Mouse (Mus musculus) hindbrain, embryonic 14.5 days (tissue): Measurements from ENCODE around the gene Wdr63. TPM values are rescaled to one million over a fixed set of nuclear protein-coding genes. Genes with fewer than 3 reads are reported as not detected.
A peak's percentile ranks its signal among the peaks of the same experiment; 100 is the strongest.

Experiments
- ATAC-seq: fragments of 200-750 bp; cut with Nextera tagmentation; 2 replicates; pipeline ENCODE4 v1.8.0; 2017; ENCODE audit warnings: moderate number of reproducible peaks, mild to moderate bottlenecking, moderate TSS enrichment, moderate library complexity; ENCODE audit not compliant: low FRiP score
- DNase-seq: peaks from one replicate; pipeline ENCODE4 v3.0.0-alpha.2; 2015; ENCODE audit warnings: low spot score
- H3K27ac ChIP-seq: fragments of 300-500 bp; sonication (generic); 2 replicates; pipeline ENCODE4 v1.5.1; 2014; ENCODE audit warnings: mild to moderate bottlenecking, moderate library complexity
- H3K27me3 ChIP-seq: fragments of 300-500 bp; sonication (generic); 2 replicates; pipeline ENCODE4 v1.6.1; 2014; ENCODE audit warnings: mild to moderate bottlenecking, low read length, mixed read lengths; ENCODE audit not compliant: control insufficient read depth, insufficient read depth
- H3K36me3 ChIP-seq: fragments of 300-500 bp; sonication (generic); replicated peaks from 2 replicates; pipeline ENCODE4 v1.6.1; 2014; ENCODE audit not compliant: control insufficient read depth, insufficient read depth
- H3K4me1 ChIP-seq: fragments of 300-500 bp; sonication (generic); replicated peaks from 2 replicates; pipeline ENCODE4 v1.6.1; 2014; ENCODE audit warnings: antibody characterized with exemption, low read length, mixed read lengths; ENCODE audit not compliant: control insufficient read depth, insufficient read depth
- H3K4me2 ChIP-seq: fragments of 300-500 bp; sonication (generic); replicated peaks from 2 replicates; pipeline ENCODE4 v1.6.1; 2014; ENCODE audit warnings: mild to moderate bottlenecking, moderate library complexity
- H3K4me3 ChIP-seq: fragments of 300-500 bp; sonication (generic); replicated peaks from 2 replicates; pipeline ENCODE4 v1.5.1; 2014; ENCODE audit warnings: mild to moderate bottlenecking, low read length
- H3K9ac ChIP-seq: fragments of 300-500 bp; sonication (generic); 2 replicates; pipeline ENCODE4 v1.6.1; 2014
- H3K9me3 ChIP-seq: fragments of 300-500 bp; sonication (generic); 2 replicates; pipeline ENCODE4 v1.6.1; 2016; ENCODE audit warnings: low read length; ENCODE audit not compliant: control insufficient read depth
- WGBS: fragments of 180-500 bp; shearing (Covaris S2); extraction: QIAGEN DNeasy Blood & Tissue Kit; methylation state at CpG from one replicate; pipeline ENCODE4 v1.1.7; 2014; 5-methylcytosine and 5-hydroxymethylcytosine counted together
- polyA plus RNA-seq: library from polyadenylated mRNA; unstranded; fragments of >200 nt; fragmentation: Nextera tagmentation; extraction: Ambion mirVana; gene quantifications from 2 replicates; pipeline ENCODE4 v1.2.1, GENCODE M21; 2014

The Wdr63 gene
- polyA plus RNA-seq, 1 experiment from 2014 or later: 2.8 TPM

- WGBS: 92% methylated on average over 5 of the region's 5 CpGs
- H3K4me1 ChIP-seq: peaks cover 19% of the 10 kb centered on the region
- H3K27ac ChIP-seq: no peak overlapping the region
- H3K4me3 ChIP-seq: no peak overlapping the region
- H3K36me3 ChIP-seq: no peaks in the 10 kb centered on the region
- no peak overlapping the region for H3K9ac ChIP-seq
- DNase-seq (no peak), ATAC-seq (no peak)
- H3K27me3 ChIP-seq: no peaks in the 10 kb centered on the region
- H3K4me2 ChIP-seq: no peak overlapping the region
- H3K9me3 ChIP-seq: no peaks in the 10 kb centered on the region
These were observed 58.0 kb downstream of the Wdr63 start for GRCm38 (mm10) chr3:146049951-146050350.

- H3K27me3 ChIP-seq: no peaks in the 10 kb centered on the region
- no peak overlapping the region for H3K9ac ChIP-seq
- H3K9me3 ChIP-seq: no peaks in the 10 kb centered on the region
- 28% methylated on average over 15 of the region's 15 CpGs for WGBS
- H3K4me1 ChIP-seq: peaks cover 16% of the 10 kb centered on the region
- H3K27ac ChIP-seq: no peak overlapping the region
- H3K4me2 ChIP-seq: no peak overlapping the region
- no peaks in the 10 kb centered on the region for H3K36me3 ChIP-seq
- H3K4me3 ChIP-seq: no peak overlapping the region
- DNase-seq: no peak
- no peak for ATAC-seq
These were observed 60.2 kb downstream of the Wdr63 start for GRCm38 (mm10) chr3:146047704-146048207.

GRCm38 (mm10) chr3:146046076-146046475 is 61.9 kb downstream of the Wdr63 start:
- Histone ChIP-seq H3K4me1 (peaks cover 7% of the 10 kb centered on the region; the same call in 1 of the 2 replicates), H3K9me3 (no peaks in the 10 kb centered on the region), H3K27ac (no peak overlapping the region), H3K9ac (no peak overlapping the region), H3K4me2 (no peak overlapping the region), H3K36me3 (no peaks in the 10 kb centered on the region), H3K4me3 (no peak overlapping the region), H3K27me3 (no peaks in the 10 kb centered on the region)
- ATAC-seq (no peak), DNase-seq (no peak)
- WGBS: 84% methylated on average over 11 of the region's 11 CpGs

GRCm38 (mm10) chr3:146044977-146045376 is 63.0 kb downstream of the Wdr63 start:
- Histone ChIP-seq H3K9me3 (no peaks in the 10 kb centered on the region), H3K27ac (no peak overlapping the region), H3K36me3 (no peaks in the 10 kb centered on the region), H3K4me1 (no peaks in the 10 kb centered on the region), H3K4me2 (no peak overlapping the region), H3K27me3 (no peaks in the 10 kb centered on the region), H3K9ac (no peak overlapping the region), H3K4me3 (no peak overlapping the region)
- DNase-seq (no peak), ATAC-seq (no peak)
- 48% methylated on average over 11 of the region's 11 CpGs for WGBS

GRCm38 (mm10) chr3:146041382-146041781 is 66.5 kb downstream of the Wdr63 start:
- 92% methylated on average over 11 of the region's 11 CpGs for WGBS
- no peak for DNase-seq
- no peak for ATAC-seq

GRCm38 (mm10) chr3:146039132-146039903 is 68.6 kb downstream of the Wdr63 start:
- H3K4me1 ChIP-seq: peaks cover 5% of the 10 kb centered on the region; the same call in 1 of the 2 replicates
- 70% methylated on average over 12 of the region's 12 CpGs for WGBS
- no peak overlapping the region for H3K4me2 ChIP-seq
- H3K27me3 ChIP-seq: no peaks in the 10 kb centered on the region
- H3K9ac ChIP-seq: no peak overlapping the region
- no peak for DNase-seq
- no peaks in the 10 kb centered on the region for H3K36me3 ChIP-seq
- ATAC-seq: no peak
- no peak overlapping the region for H3K27ac ChIP-seq
- H3K4me3 ChIP-seq: no peak overlapping the region
- H3K9me3 ChIP-seq: no peaks in the 10 kb centered on the region

More at GRCm38 (mm10) chr3:146041382-146041781, 66.5 kb downstream of the Wdr63 start:
- H3K27me3 ChIP-seq: no peaks in the 10 kb centered on the region
- no peak overlapping the region for H3K9ac ChIP-seq
- no peaks in the 10 kb centered on the region for H3K36me3 ChIP-seq
- H3K4me2 ChIP-seq: no peak overlapping the region
- H3K4me3 ChIP-seq: no peak overlapping the region
- H3K9me3 ChIP-seq: no peaks in the 10 kb centered on the region
- peaks cover 5% of the 10 kb centered on the region; the same call in 1 of the 2 replicates for H3K4me1 ChIP-seq
- no peak overlapping the region for H3K27ac ChIP-seq

GRCm38 (mm10) chr3:146037906-146038305 is 70.0 kb downstream of the Wdr63 start:
- DNase-seq: no peak
- Histone ChIP-seq H3K4me3 (no peak overlapping the region), H3K9me3 (no peaks in the 10 kb centered on the region), H3K4me1 (peaks cover 5% of the 10 kb centered on the region; the same call in 1 of the 2 replicates), H3K4me2 (no peak overlapping the region), H3K9ac (0 out of 2 replicates have a peak overlapping the region, but pooled peaks have one; percentile 28), H3K27ac (peak overlapping the region; percentile 16; the same call in 1 of the 2 replicates), H3K27me3 (no peaks in the 10 kb centered on the region), H3K36me3 (no peaks in the 10 kb centered on the region)
- 40% methylated on average over 15 of the region's 15 CpGs for WGBS
- ATAC-seq: no peak

- Histone ChIP-seq H3K4me3 (no peak overlapping the region), H3K27me3 (no peaks in the 10 kb centered on the region), H3K9me3 (no peaks in the 10 kb centered on the region), H3K9ac (no peak overlapping the region), H3K4me2 (no peak overlapping the region), H3K36me3 (no peaks in the 10 kb centered on the region), H3K4me1 (peaks cover 8% of the 10 kb centered on the region; the same call in 1 of the 2 replicates), H3K27ac (no peak overlapping the region)
- WGBS: 91% methylated on average over 5 of the region's 5 CpGs
- ATAC-seq (no peak), DNase-seq (no peak)
These were observed 75.0 kb downstream of the Wdr63 start for GRCm38 (mm10) chr3:146032976-146033375.

GRCm38 (mm10) chr3:146030255-146030836 is 77.6 kb downstream of the Wdr63 start:
- Histone ChIP-seq H3K4me3 (no peak overlapping the region), H3K4me1 (0 out of 2 replicates have a peak, but pooled peaks cover 8% of the 10 kb centered on the region), H3K9me3 (no peaks in the 10 kb centered on the region), H3K27me3 (no peaks in the 10 kb centered on the region), H3K4me2 (no peak overlapping the region), H3K36me3 (no peaks in the 10 kb centered on the region), H3K9ac (0 out of 2 replicates have a peak overlapping the region, but pooled peaks have one; percentile 24), H3K27ac (no peak overlapping the region)
- ATAC-seq: no peak
- WGBS: 17% methylated on average over 5 of the region's 5 CpGs
- no peak for DNase-seq
